Mouse (Mus musculus) MEL (cell line): Measurements from ENCODE around the gene Rgmb.

ENCODE experiments used
- CTCF ChIP-seq, 3 experiments: IDR thresholded peaks in 2 of 3; conservative IDR thresholded peaks in 1 of 3; 2 replicates each; pipeline ENCODE4 v1.5.1; 2011 to 2012; ENCODE audit warnings: low read length in 3 of 3, low read depth in 2 of 3, mild to moderate bottlenecking in 2 of 3, improper control_type of control experiment in 1 of 3, inconsistent platforms in 1 of 3, mixed read lengths in 1 of 3, moderate library complexity in 1 of 3; ENCODE audit not compliant: control insufficient read depth in 1 of 3, insufficient read depth in 1 of 3, poor library complexity in 1 of 3, severe bottlenecking in 1 of 3
- MAZ ChIP-seq: IDR thresholded peaks from 2 replicates; pipeline ENCODE4 v1.6.1; 2012; ENCODE audit warnings: low read depth, mild to moderate bottlenecking, inconsistent platforms, low read length, improper control_type of control experiment
- USF1 ChIP-seq: IDR thresholded peaks from 2 replicates; pipeline ENCODE4 v1.6.1; 2014; ENCODE audit warnings: low read depth, mild to moderate bottlenecking, inconsistent platforms, low read length, improper control_type of control experiment, moderate library complexity

- TF ChIP-seq CTCF (IDR thresholded peaks at IDR 0.05 in 2 of 3, conservative IDR thresholded peaks at IDR 0.05 in 1 of 3; ENCODE audit: control insufficient read depth in 1 of 3, insufficient read depth in 1 of 3, low read depth in 2 of 3, low read length in 3 of 3, poor library complexity in 1 of 3, severe bottlenecking in 1 of 3) (peak; percentile 60 to 82 (median 73)), MAZ (no peak), USF1 (no peak)
Measured at GRCm38 (mm10) chr17:15804008-15804812, 26.6 kb downstream of the Rgmb start.
